Mouse (Mus musculus) thymus, adult 2 months (tissue): Measurements from ENCODE around the gene Hsph1. TPM values are rescaled to one million over a fixed set of nuclear protein-coding genes. Genes with fewer than 3 reads are reported as not detected.

ENCODE experiments used
- DNase-seq: peaks from one replicate; pipeline ENCODE4 v3.0.0; 2021
- H3K27ac ChIP-seq: fragments of 200-500 bp; 2 replicates; pipeline ENCODE4 v1.5.1; 2012; ENCODE audit warnings: low read length, control low read depth; ENCODE audit not compliant: control insufficient read depth, insufficient read depth
- H3K27me3 ChIP-seq: fragments of 200-500 bp; 2 replicates; pipeline ENCODE4 v1.6.1; 2012; ENCODE audit warnings: mild to moderate bottlenecking, low read length, moderate library complexity, mixed read lengths; ENCODE audit not compliant: control insufficient read depth, insufficient read depth
- H3K36me3 ChIP-seq: fragments of 200-500 bp; 2 replicates; pipeline ENCODE4 v1.6.1; 2012; ENCODE audit warnings: mild to moderate bottlenecking, low read length, moderate library complexity; ENCODE audit not compliant: control insufficient read depth, insufficient read depth
- H3K4me1 ChIP-seq: fragments of 200-500 bp; replicated peaks from 2 replicates; pipeline ENCODE4 v1.6.1; 2012; ENCODE audit warnings: low read length; ENCODE audit not compliant: control insufficient read depth, insufficient read depth
- H3K4me3 ChIP-seq: fragments of 200-500 bp; 2 replicates; pipeline ENCODE4 v1.5.1; 2012; ENCODE audit warnings: mild to moderate bottlenecking, low read length, control low read depth, moderate library complexity; ENCODE audit not compliant: control insufficient read depth, insufficient read depth
- CTCF ChIP-seq: fragments of 200-500 bp; IDR thresholded peaks from 2 replicates; pipeline ENCODE4 v1.5.1; 2012; ENCODE audit warnings: mild to moderate bottlenecking, control low read depth, low read length, moderate library complexity, borderline replicate concordance; ENCODE audit not compliant: control insufficient read depth, poor library complexity, insufficient read depth; ENCODE audit errors: extremely low read depth
- POLR2A ChIP-seq: fragments of 200-500 bp; IDR thresholded peaks from 2 replicates; pipeline ENCODE4 v1.6.1; 2012; ENCODE audit warnings: mild to moderate bottlenecking, low read length, control low read depth, moderate library complexity; ENCODE audit not compliant: control insufficient read depth, poor library complexity, insufficient read depth; ENCODE audit errors: extremely low read depth
- WGBS: fragments of 180-500 bp; shearing (Covaris S2); methylation state at CpG from one replicate; pipeline ENCODE4 v1.1.7; 2018; 5-methylcytosine and 5-hydroxymethylcytosine counted together
- polyA plus RNA-seq: library from polyadenylated mRNA; depleted of rRNA; stranded (reverse); fragments of >200 nt; gene quantifications from 2 replicates; pipeline ENCODE4 v1.2.3, GENCODE M21; 2012

The Hsph1 gene
- polyA plus RNA-seq, 1 experiment = 15.3 TPM

- DNase-seq = peak; percentile 3
- no peaks in the 10 kb centered on the region; the same call in 1 of the 2 replicates for H3K4me1 ChIP-seq
Observed at GRCm38 (mm10) chr5:149585910-149586309, 50.3 kb downstream of the Hsph1 start.

DNA sequence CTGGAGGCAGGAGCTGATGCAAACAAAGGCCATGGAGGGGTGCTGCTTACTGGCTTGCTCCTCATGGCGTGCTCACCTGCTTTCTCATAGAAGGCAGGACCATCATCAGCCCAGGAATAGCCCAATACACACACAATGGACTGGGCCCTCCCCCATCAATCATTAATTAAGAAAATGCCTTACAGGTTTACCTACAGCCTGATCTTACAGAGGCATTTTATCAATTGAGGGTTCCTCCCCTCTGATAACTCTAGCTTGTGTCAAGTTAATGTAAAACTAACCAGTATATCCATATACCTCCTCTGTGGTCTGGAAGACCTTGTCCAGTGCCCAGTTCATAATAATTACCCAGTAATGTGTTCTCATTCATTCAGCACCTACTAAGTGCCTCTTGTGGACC, 50.9 kb downstream of the Hsph1 start:
- no peak for TF ChIP-seq CTCF
- TF ChIP-seq POLR2A = no peak
- H3K36me3 ChIP-seq = no peaks in the 10 kb centered on the region
- H3K27me3 ChIP-seq = no peaks in the 10 kb centered on the region
- no peaks in the 10 kb centered on the region; the same call in 1 of the 2 replicates for H3K4me1 ChIP-seq
- no peak overlapping the region for H3K4me3 ChIP-seq
- DNase-seq = no peak
- 80% methylated on average over 1 of the region's 1 CpGs for WGBS
- H3K27ac ChIP-seq = no peak overlapping the region

More at GRCm38 (mm10) chr5:149585910-149586309, 50.3 kb downstream of the Hsph1 start:
- no peak overlapping the region for H3K4me3 ChIP-seq
- no peak overlapping the region for H3K27ac ChIP-seq
- TF ChIP-seq POLR2A (no peak), CTCF (no peak)
- no peaks in the 10 kb centered on the region for H3K27me3 ChIP-seq
- no peaks in the 10 kb centered on the region for H3K36me3 ChIP-seq
- 83% methylated on average over 10 of the region's 10 CpGs for WGBS

DNA sequence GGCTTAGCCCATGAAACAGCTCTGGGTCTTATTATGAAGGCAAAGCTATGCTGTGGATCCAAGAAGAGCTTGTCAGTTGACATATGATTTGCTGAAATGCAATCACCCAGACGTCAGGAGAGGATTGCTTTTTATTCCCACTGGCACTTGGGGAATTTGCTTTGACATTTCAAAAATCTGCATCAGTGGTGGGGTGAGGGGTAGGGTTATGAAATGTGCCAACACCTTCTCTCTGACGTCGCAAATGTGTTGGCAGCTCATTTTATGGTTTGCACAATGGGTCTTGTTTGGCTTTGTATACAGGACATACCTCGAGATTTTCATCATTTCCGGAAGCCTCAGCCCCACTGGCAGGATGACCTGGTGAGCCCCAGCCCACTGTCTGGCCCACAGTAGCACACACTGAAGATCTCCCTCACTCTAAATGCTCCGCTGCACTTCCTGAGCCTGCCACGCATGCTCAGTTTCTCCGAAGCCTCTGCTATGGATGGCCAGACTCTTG, 52.0 kb downstream of the Hsph1 start:
- H3K4me3 ChIP-seq = no peak overlapping the region
- no peaks in the 10 kb centered on the region for H3K27me3 ChIP-seq
- DNase-seq = no peak
- 87% methylated on average over 8 of the region's 8 CpGs for WGBS
- H3K36me3 ChIP-seq = no peaks in the 10 kb centered on the region
- TF ChIP-seq POLR2A = no peak
- TF ChIP-seq CTCF = no peak
- no peak overlapping the region for H3K27ac ChIP-seq
- no peaks in the 10 kb centered on the region; the same call in 1 of the 2 replicates for H3K4me1 ChIP-seq

- 48% methylated on average over 8 of the region's 8 CpGs for WGBS
- DNase-seq = no peak
Observed at GRCm38 (mm10) chr5:149583507-149583906, 52.7 kb downstream of the Hsph1 start.

GRCm38 (mm10) chr5:149582642-149583262, 53.4 kb downstream of the Hsph1 start:
- TF ChIP-seq CTCF (no peak), POLR2A (no peak)
- H3K4me3 ChIP-seq = no peak overlapping the region

More at GRCm38 (mm10) chr5:149583507-149583906, 52.7 kb downstream of the Hsph1 start:
- no peak for TF ChIP-seq POLR2A
- Histone ChIP-seq H3K27ac (no peak overlapping the region), H3K4me1 (no peaks in the 10 kb centered on the region; the same call in 1 of the 2 replicates), H3K36me3 (no peaks in the 10 kb centered on the region), H3K27me3 (no peaks in the 10 kb centered on the region), H3K4me3 (no peak overlapping the region)

GRCm38 (mm10) chr5:149577449-149577848, 58.7 kb downstream of the Hsph1 start:
- TF ChIP-seq POLR2A (no peak), CTCF (no peak)
- Histone ChIP-seq H3K27ac (no peak overlapping the region), H3K36me3 (no peaks in the 10 kb centered on the region), H3K4me1 (no peaks in the 10 kb centered on the region), H3K27me3 (no peaks in the 10 kb centered on the region), H3K4me3 (no peak overlapping the region)
- WGBS = 56% methylated on average over 10 of the region's 10 CpGs
- no peak for DNase-seq

More at GRCm38 (mm10) chr5:149582642-149583262, 53.4 kb downstream of the Hsph1 start:
- no peaks in the 10 kb centered on the region for H3K27me3 ChIP-seq
- no peaks in the 10 kb centered on the region; the same call in 1 of the 2 replicates for H3K4me1 ChIP-seq
- DNase-seq = no peak
- H3K36me3 ChIP-seq = no peaks in the 10 kb centered on the region
- 34% methylated on average over 5 of the region's 5 CpGs for WGBS
- no peak overlapping the region for H3K27ac ChIP-seq
